Mouse (Mus musculus) adrenal gland, adult 2 months (tissue): ENCODE results near the gene Rnf150. TPM values are rescaled to one million over a fixed set of nuclear protein-coding genes. Genes with fewer than 3 reads are reported as not detected.

Source experiments
- DNase-seq: peaks from one replicate; pipeline ENCODE4 v3.0.0; 2021
- polyA plus RNA-seq: library from polyadenylated mRNA; depleted of rRNA; stranded (reverse); fragments of >200 nt; gene quantifications from 2 replicates; pipeline ENCODE4 v1.2.3, GENCODE M21; 2012
- total RNA-seq, 2 experiments: library from RNA; stranded (reverse); gene quantifications; 2 replicates each; pipeline ENCODE4 v1.2.3; 2021

The Rnf150 gene
- total and polyA plus RNA-seq, 3 experiments: 3.4 to 14.8 (median 13.5) TPM

GRCm38 (mm10) chr8:83011758-83012157 is 148.6 kb downstream of the Rnf150 start:
- DNase-seq: no peak

GRCm38 (mm10) chr8:83028211-83028610 is 165.1 kb downstream of the Rnf150 start:
- DNase-seq: peak; percentile 69

- DNase-seq: no peak
These were observed 169.6 kb downstream of the Rnf150 start for GRCm38 (mm10) chr8:83032800-83033199.

- no peak for DNase-seq
These were observed 172.0 kb downstream of the Rnf150 start for GRCm38 (mm10) chr8:83035141-83035540.

- DNase-seq: no peak
These were observed 173.5 kb downstream of the Rnf150 start for GRCm38 (mm10) chr8:83036521-83037166.

GRCm38 (mm10) chr8:83037321-83037720 is 174.2 kb downstream of the Rnf150 start:
- no peak for DNase-seq

- no peak for DNase-seq
These were observed 175.4 kb downstream of the Rnf150 start for GRCm38 (mm10) chr8:83038575-83038974.

GRCm38 (mm10) chr8:83041440-83041839 is 178.3 kb downstream of the Rnf150 start:
- DNase-seq: no peak

- DNase-seq: no peak
These were observed 183.8 kb downstream of the Rnf150 start for GRCm38 (mm10) chr8:83046912-83047311.

- no peak for DNase-seq
These were observed 185.4 kb downstream of the Rnf150 start for GRCm38 (mm10) chr8:83048527-83048926.

- no peak for DNase-seq
These were observed 186.0 kb downstream of the Rnf150 start for GRCm38 (mm10) chr8:83049171-83049601.

GRCm38 (mm10) chr8:83049616-83050015 is 186.5 kb downstream of the Rnf150 start:
- no peak for DNase-seq

GRCm38 (mm10) chr8:83052896-83053295 is 189.7 kb downstream of the Rnf150 start:
- DNase-seq: no peak

GRCm38 (mm10) chr8:83054801-83055200 is 191.6 kb downstream of the Rnf150 start:
- DNase-seq: no peak

- no peak for DNase-seq
These were observed 195.8 kb downstream of the Rnf150 start for GRCm38 (mm10) chr8:83058951-83059350.

- no peak for DNase-seq
These were observed 196.9 kb downstream of the Rnf150 start for GRCm38 (mm10) chr8:83060076-83060475.

GRCm38 (mm10) chr8:83061257-83061656 is 198.1 kb downstream of the Rnf150 start:
- DNase-seq: no peak

GRCm38 (mm10) chr8:83061873-83062272 is 198.7 kb downstream of the Rnf150 start:
- no peak for DNase-seq

- no peak for DNase-seq
These were observed 199.1 kb downstream of the Rnf150 start for GRCm38 (mm10) chr8:83062276-83062675.

GRCm38 (mm10) chr8:83064096-83064495 is 200.9 kb downstream of the Rnf150 start:
- no peak for DNase-seq

GRCm38 (mm10) chr8:83066076-83066475 is 202.9 kb downstream of the Rnf150 start:
- DNase-seq: no peak

GRCm38 (mm10) chr8:83066846-83067245 is 203.7 kb downstream of the Rnf150 start:
- DNase-seq: no peak

- DNase-seq: no peak
These were observed 204.8 kb downstream of the Rnf150 start for GRCm38 (mm10) chr8:83067906-83068305.

GRCm38 (mm10) chr8:83074248-83074647 is 211.1 kb downstream of the Rnf150 start:
- DNase-seq: no peak
